Mouse (Mus musculus): ENCODE results near the gene D17H6S53E.

GRCm38 (mm10) chr17:35162121-35162520 lies 35.9 kb downstream of the D17H6S53E start:
- TF ChIP-seq CTCF (IDR thresholded peaks at IDR 0.05; ENCODE audit: control insufficient read depth, insufficient read depth, insufficient read length) (no peak), MYOD1 (IDR thresholded peaks at IDR 0.05; ENCODE audit: control insufficient read depth, insufficient read length, low read depth) (no peak), USF1 (IDR thresholded peaks at IDR 0.05; ENCODE audit: low read depth) (no peak), CEBPB (IDR thresholded peaks at IDR 0.05; ENCODE audit: low read depth) (no peak), MAX (IDR thresholded peaks at IDR 0.05) (no peak), FOSL1 (IDR thresholded peaks at IDR 0.05; ENCODE audit: insufficient read depth, low read length, poor library complexity, severe bottlenecking) (no peak), MYOG (IDR thresholded peaks at IDR 0.05; ENCODE audit: control insufficient read depth, extremely low read depth, insufficient read length) (no peak)
